Mouse (Mus musculus): ENCODE data around the gene 5730596B20Rik.

DNA sequence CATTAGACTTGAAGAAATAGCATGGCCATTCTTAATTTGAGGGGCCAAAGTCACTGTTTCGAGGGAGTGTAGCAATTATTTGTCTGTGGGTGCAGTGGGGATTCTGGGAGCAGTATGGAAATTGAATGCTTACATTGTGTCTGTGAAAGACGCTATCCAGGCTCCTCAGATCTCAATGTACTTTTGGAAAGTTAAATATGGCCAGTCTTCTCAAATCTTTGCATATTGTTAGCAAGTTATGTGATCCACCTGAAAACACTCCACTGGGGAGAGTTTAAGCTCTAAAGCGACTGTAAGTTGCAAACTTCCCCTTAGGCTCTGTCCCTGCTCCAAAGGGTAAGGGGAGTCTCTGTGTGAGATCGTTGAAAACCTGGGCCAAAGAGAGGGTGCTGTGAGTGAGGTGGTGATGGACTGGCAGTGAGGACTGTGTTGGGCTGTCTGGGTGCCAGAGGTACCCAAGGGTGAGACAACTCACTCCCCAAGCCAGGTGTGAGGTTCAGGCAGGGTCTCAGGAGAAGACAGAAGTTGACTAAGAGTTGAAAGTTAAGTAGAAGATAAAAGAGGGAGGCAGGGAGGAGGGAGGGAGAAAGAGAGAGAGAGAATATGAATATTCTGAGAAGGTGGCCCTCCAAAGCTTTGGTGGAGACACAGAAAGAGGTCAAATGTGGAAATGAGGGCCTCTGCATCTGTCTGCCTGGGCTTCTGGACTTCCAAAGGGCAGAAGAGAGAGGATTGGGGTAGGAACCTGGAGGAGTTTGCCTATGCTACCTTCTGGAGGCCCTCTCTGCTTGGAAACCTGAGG lies 29.8 kb downstream of the 5730596B20Rik start:
- TF ChIP-seq POLR2A (IDR thresholded peaks at IDR 0.05; ENCODE audit: borderline replicate concordance, extremely low read depth, insufficient read depth, insufficient read length, poor library complexity, severe bottlenecking) (no peak), CTCF (IDR thresholded peaks at IDR 0.05; ENCODE audit: borderline replicate concordance, extremely low read depth, insufficient read depth, insufficient read length) (no peak)
